11 mouse cellular contexts compared by ENCODE assay signal in the genomic region with DNA sequence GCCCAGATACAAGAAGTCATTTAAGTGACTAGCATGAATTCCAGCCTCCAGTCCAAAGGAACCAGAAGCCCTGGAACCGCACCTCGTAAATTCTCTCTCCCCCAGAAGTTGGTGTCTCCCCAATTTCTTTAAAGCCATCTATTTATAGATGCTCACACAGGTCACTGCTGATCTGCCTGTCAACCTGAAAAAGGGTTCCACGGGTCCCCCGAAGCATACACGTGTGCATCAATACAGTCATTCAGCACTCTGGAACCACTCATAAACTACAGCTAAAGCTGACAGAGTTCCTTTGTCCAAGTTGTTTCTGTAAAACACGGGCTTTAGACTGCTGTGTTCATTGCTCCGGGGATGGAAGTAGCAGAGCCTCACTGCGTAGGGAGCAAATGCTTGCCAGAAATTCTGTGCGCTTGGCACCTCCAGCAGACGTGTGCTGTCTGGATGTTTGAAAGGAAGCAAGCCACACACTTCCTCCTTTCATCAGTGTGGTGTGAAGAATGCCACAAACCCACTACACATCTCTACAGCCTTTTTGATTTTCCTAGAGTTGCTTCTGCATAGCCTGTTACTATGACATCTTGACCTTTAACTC.
A peak's percentile ranks its signal among the peaks of the same experiment; 100 is the strongest.
DNase-seq lines count a peak whose midpoint lies in the region; ATAC-seq lines count a peak whose summit lies in the region.
"Had no signal": no experiment of that assay in that cellular context is flagged by ENCODE, and none has a peak within 500 bp of the region (broad histone marks: within the 10 kb centered on the region; RNA-seq: fewer than 3 reads in every experiment).

No protein-coding gene starts in this region.

- ATAC-seq in heart, embryonic 15.5 days (replicated peaks; ENCODE audit: insufficient number of reproducible peaks, insufficient read depth, low FRiP score, low read depth), result no peak
- ATAC-seq in neural tube, embryonic 13.5 days (ENCODE audit: low read depth), result 0 out of 2 replicates have a peak, but pooled peaks have one; percentile 16
- ATAC-seq in embryonic facial prominence, embryonic 13.5 days (ENCODE audit: insufficient number of reproducible peaks, insufficient read depth, low FRiP score, low TSS enrichment, low read depth), result no peak

- DNase-seq in heart, postnatal 4 days, result no peak
- DNase-seq in neural tube, embryonic 10.5 days (ENCODE audit: extremely low spot score, low spot score), result no peak
- no peak for DNase-seq in kidney, postnatal 14 days
- DNase-seq in adrenal gland, postnatal 4 days (ENCODE audit: low spot score in 2 of 2), result no peak
- DNase-seq: thymus, adult 2 months had no signal

- WGBS in heart, embryonic 15.5 days, result 38% methylated on average over 10 of the region's 10 CpGs
- whole genome bisulfite sequencing in neural tube, embryonic 13.5 days, result 57% methylated on average over 10 of the region's 10 CpGs
- WGBS in embryonic facial prominence, embryonic 13.5 days, result 74% methylated on average over 10 of the region's 10 CpGs

- no peaks in the 10 kb centered on the region for H3K9me3 ChIP-seq in heart, embryonic 15.5 days (replicated peaks)
- no peaks in the 10 kb centered on the region for H3K9me3 ChIP-seq in neural tube, embryonic 13.5 days
- no peaks in the 10 kb centered on the region for H3K9me3 ChIP-seq in embryonic facial prominence, embryonic 13.5 days
- H3K9me3 ChIP-seq: heart, embryonic 10.5 days had no signal

- no peak overlapping the region for H3K27ac ChIP-seq in heart, embryonic 15.5 days
- no peak overlapping the region for H3K27ac ChIP-seq in neural tube, embryonic 13.5 days (replicated peaks)
- H3K27ac ChIP-seq in embryonic facial prominence, embryonic 13.5 days, result peak overlapping the region; percentile 44
- H3K27ac ChIP-seq: heart, embryonic 10.5 days; liver, embryonic 14.5 days had no signal

- peaks cover 12% of the 10 kb centered on the region for H3K27me3 ChIP-seq in heart, embryonic 15.5 days
- no peaks in the 10 kb centered on the region for H3K27me3 ChIP-seq in neural tube, embryonic 13.5 days
- no peaks in the 10 kb centered on the region for H3K27me3 ChIP-seq in embryonic facial prominence, embryonic 13.5 days

- no peak overlapping the region for H3K4me3 ChIP-seq in heart, embryonic 15.5 days
- H3K4me3 ChIP-seq in neural tube, embryonic 13.5 days, result no peak overlapping the region
- no peak overlapping the region for H3K4me3 ChIP-seq in embryonic facial prominence, embryonic 13.5 days
- H3K4me3 ChIP-seq: erythroblast, embryonic 14.5 days; heart, embryonic 10.5 days had no signal

- H3K36me3 ChIP-seq in heart, embryonic 15.5 days, result no peaks in the 10 kb centered on the region
- H3K36me3 ChIP-seq in neural tube, embryonic 13.5 days, result peaks cover 35% of the 10 kb centered on the region
- peaks cover 59% of the 10 kb centered on the region for H3K36me3 ChIP-seq in embryonic facial prominence, embryonic 13.5 days

- H3K9ac ChIP-seq in heart, embryonic 15.5 days, result no peak overlapping the region
- no peak overlapping the region for H3K9ac ChIP-seq in neural tube, embryonic 13.5 days
- H3K9ac ChIP-seq in embryonic facial prominence, embryonic 13.5 days, result no peak overlapping the region
- H3K9ac ChIP-seq: liver, embryonic 14.5 days had no signal

- peaks cover 13% of the 10 kb centered on the region for H3K4me1 ChIP-seq in heart, embryonic 15.5 days (replicated peaks)
- H3K4me1 ChIP-seq in neural tube, embryonic 13.5 days (replicated peaks), result peaks cover 14% of the 10 kb centered on the region
- H3K4me1 ChIP-seq in embryonic facial prominence, embryonic 13.5 days, result peaks cover 13% of the 10 kb centered on the region

- H3K4me2 ChIP-seq in heart, embryonic 15.5 days, result peak overlapping the region; percentile 29
- no peak overlapping the region for H3K4me2 ChIP-seq in neural tube, embryonic 13.5 days
- no peak overlapping the region for H3K4me2 ChIP-seq in embryonic facial prominence, embryonic 13.5 days
